ENCODE assay signal across 14 mouse cellular contexts in genomic region chr17:42885091-42885501, GRCm38 (mm10). TPM values are rescaled to one million over a fixed set of nuclear protein-coding genes. Genes with fewer than 3 reads are reported as not detected.
DNase-seq lines count a peak whose midpoint lies in the region; ATAC-seq and TF ChIP-seq lines count a peak whose summit lies in the region.
"Had no signal": no experiment of that assay in that cellular context is flagged by ENCODE, and none has a peak within 500 bp of the region (broad histone marks: within the 10 kb centered on the region; RNA-seq: fewer than 3 reads in every experiment).

No protein-coding gene starts in this region.

- 22% methylated on average over 7 of the region's 7 CpGs for WGBS in lung, embryonic 15.5 days

- intact Hi-C loops in heart, postnatal 14 days (cut with DNase I), result no loop called here

- H3K4me2 ChIP-seq in lung, embryonic 15.5 days, result peak overlapping the region; percentile 36
- H3K4me2 ChIP-seq: midbrain, embryonic 12.5 days; neural tube, embryonic 13.5 days had no signal

- H3K9ac ChIP-seq in lung, embryonic 15.5 days, result no peak overlapping the region
- H3K9ac ChIP-seq: midbrain, embryonic 12.5 days; neural tube, embryonic 13.5 days had no signal

- H3K9me3 ChIP-seq in lung, embryonic 15.5 days, result no peaks in the 10 kb centered on the region
- H3K9me3 ChIP-seq: limb, embryonic 10.5 days; midbrain, embryonic 12.5 days; neural tube, embryonic 13.5 days had no signal

- H3K27me3 ChIP-seq in testis, adult 2 months (ENCODE audit: control insufficient read depth, insufficient read depth, low read length), result no peaks in the 10 kb centered on the region
- no peaks in the 10 kb centered on the region for H3K27me3 ChIP-seq in lung, embryonic 15.5 days
- H3K27me3 ChIP-seq: midbrain, embryonic 12.5 days; neural tube, embryonic 13.5 days had no signal

- no peak for TF ChIP-seq CTCF in testis, adult 2 months (IDR thresholded peaks at IDR 0.05; ENCODE audit: control insufficient read depth, insufficient read depth, insufficient replicate concordance, low read depth, low read length)

- peak; percentile 89 for DNase-seq in heart, adult 11 months
- DNase-seq in heart, postnatal 14 days, result no peak
- no peak for DNase-seq in testis, postnatal 10 days (ENCODE audit: low spot score)
- DNase-seq in urinary bladder, postnatal 25 days (ENCODE audit: low spot score), result no peak
- DNase-seq in thymus, postnatal 36 days, result no peak
- no peak for DNase-seq in right cerebral cortex, postnatal 4 days
- DNase-seq: B cell, adult 2 months; gastrocnemius, adult 2 months had no signal

- peak overlapping the region; percentile 27 for H3K27ac ChIP-seq in testis, adult 2 months (ENCODE audit: control insufficient read depth, insufficient read depth, low read depth, low read length)
- peak overlapping the region; percentile 45 for H3K27ac ChIP-seq in lung, embryonic 15.5 days
- H3K27ac ChIP-seq: gastrocnemius, adult 2 months; layer of hippocampus, adult 2 months; limb, embryonic 10.5 days; midbrain, embryonic 12.5 days; neural tube, embryonic 13.5 days had no signal

- peaks cover 7% of the 10 kb centered on the region for H3K4me1 ChIP-seq in testis, adult 2 months (ENCODE audit: control insufficient read depth, insufficient read depth, low read length)
- H3K4me1 ChIP-seq in lung, embryonic 15.5 days, result peaks cover 22% of the 10 kb centered on the region
- H3K4me1 ChIP-seq: limb, embryonic 10.5 days; midbrain, embryonic 12.5 days; neural tube, embryonic 13.5 days had no signal

- no peak overlapping the region for H3K4me3 ChIP-seq in testis, adult 2 months (ENCODE audit: control insufficient read depth, low read depth, low read length)
- H3K4me3 ChIP-seq in lung, embryonic 15.5 days, result no peak overlapping the region
- H3K4me3 ChIP-seq: gastrocnemius, adult 2 months; layer of hippocampus, adult 2 months; limb, embryonic 10.5 days; midbrain, embryonic 12.5 days; neural tube, embryonic 13.5 days had no signal

- H3K36me3 ChIP-seq in testis, adult 2 months (ENCODE audit: control insufficient read depth, insufficient read depth, low read length), result no peaks in the 10 kb centered on the region
- H3K36me3 ChIP-seq in lung, embryonic 15.5 days, result no peaks in the 10 kb centered on the region
- H3K36me3 ChIP-seq: limb, embryonic 10.5 days; midbrain, embryonic 12.5 days; neural tube, embryonic 13.5 days had no signal

- ATAC-seq in lung, embryonic 15.5 days (ENCODE audit: borderline replicate concordance, extremely low read depth, low FRiP score, low TSS enrichment), result peak; percentile 36; the same call in 1 of the 2 replicates

- no peak for TF ChIP-seq POLR2A in testis, adult 2 months (IDR thresholded peaks at IDR 0.05; ENCODE audit: control insufficient read depth, low read depth, low read length)

RNA-seq across cellular contexts. Expression of gene Cd2ap, which starts 8.6 kb away (rescaled TPM):
- total RNA-seq in heart, postnatal 14 days (2021), result 10 to 100 TPM; 30.7 to 32.7 TPM
- polyA plus RNA-seq in testis, adult 2 months (2012; rRNA removed), result 3.8 and 4.7 TPM in 2 replicates
- 28.1 and 29.6 TPM in 2 replicates for polyA plus RNA-seq in lung, embryonic 15.5 days (2015; fragmentation: Nextera tagmentation; extraction: Ambion mirVana)
